Mouse (Mus musculus) limb, embryonic 13.5 days (tissue): Measurements from ENCODE around the gene Arhgap18. TPM values are rescaled to one million over a fixed set of nuclear protein-coding genes. Genes with fewer than 3 reads are reported as not detected.

Source experiments
- ATAC-seq: fragments of 200-750 bp; cut with Nextera tagmentation; 2 replicates; pipeline ENCODE4 v1.8.0; 2017; ENCODE audit warnings: low read depth, moderate number of reproducible peaks, moderate TSS enrichment; ENCODE audit not compliant: low FRiP score
- H3K27ac ChIP-seq: fragments of 300-500 bp; sonication (generic); 2 replicates; pipeline ENCODE4 v1.5.1; 2015; ENCODE audit warnings: inconsistent platforms, mild to moderate bottlenecking, moderate library complexity
- H3K27me3 ChIP-seq: fragments of 300-500 bp; sonication (generic); 2 replicates; pipeline ENCODE4 v1.6.1; 2015; ENCODE audit warnings: mild to moderate bottlenecking, inconsistent platforms
- H3K36me3 ChIP-seq: fragments of 300-500 bp; sonication (generic); 2 replicates; pipeline ENCODE4 v1.6.1; 2015; ENCODE audit warnings: inconsistent platforms, mild to moderate bottlenecking, moderate library complexity
- H3K4me1 ChIP-seq: fragments of 300-500 bp; sonication (generic); 2 replicates; pipeline ENCODE4 v1.6.1; 2015; ENCODE audit warnings: inconsistent platforms
- H3K4me2 ChIP-seq: fragments of 300-500 bp; sonication (generic); replicated peaks from 2 replicates; pipeline ENCODE4 v1.6.1; 2015; ENCODE audit warnings: inconsistent platforms, mild to moderate bottlenecking, moderate library complexity
- H3K4me3 ChIP-seq: fragments of 300-500 bp; sonication (generic); 2 replicates; pipeline ENCODE4 v1.5.1; 2015; ENCODE audit warnings: moderate library complexity, mild to moderate bottlenecking, inconsistent platforms
- H3K9ac ChIP-seq: fragments of 300-500 bp; sonication (generic); 2 replicates; pipeline ENCODE4 v1.6.1; 2015; ENCODE audit warnings: mild to moderate bottlenecking, inconsistent platforms
- H3K9me3 ChIP-seq: fragments of 300-500 bp; sonication (generic); 2 replicates; pipeline ENCODE4 v1.6.1; 2016; ENCODE audit warnings: inconsistent platforms
- WGBS: fragments of 180-500 bp; shearing (Covaris S2); methylation state at CpG from one replicate; pipeline ENCODE4 v1.1.7; 2015; 5-methylcytosine and 5-hydroxymethylcytosine counted together
- polyA plus RNA-seq: library from polyadenylated mRNA; unstranded; fragments of >200 nt; fragmentation: Nextera tagmentation; extraction: Ambion mirVana; gene quantifications from 2 replicates; pipeline ENCODE4 v1.2.1, GENCODE M21; 2015

Gene Arhgap18
- polyA plus RNA-seq, 1 experiment from 2014 or later: 23.7 TPM

- H3K27me3 ChIP-seq: no peaks in the 10 kb centered on the region
- no peak overlapping the region for H3K4me3 ChIP-seq
- H3K9me3 ChIP-seq: no peaks in the 10 kb centered on the region
- H3K27ac ChIP-seq: no peak overlapping the region
- H3K9ac ChIP-seq: no peak overlapping the region
- WGBS: 95% methylated on average over 8 of the region's 8 CpGs
- H3K4me1 ChIP-seq: no peaks in the 10 kb centered on the region
- no peak for ATAC-seq
- H3K4me2 ChIP-seq: no peak overlapping the region
- no peaks in the 10 kb centered on the region for H3K36me3 ChIP-seq
Measured at GRCm38 (mm10) chr10:26815646-26816045, 62.4 kb downstream of the Arhgap18 start.

GRCm38 (mm10) chr10:26820326-26820725 lies 67.1 kb downstream of the Arhgap18 start:
- Histone ChIP-seq H3K4me1 (no peaks in the 10 kb centered on the region), H3K4me3 (no peak overlapping the region), H3K36me3 (no peaks in the 10 kb centered on the region), H3K27me3 (no peaks in the 10 kb centered on the region), H3K9ac (no peak overlapping the region), H3K9me3 (no peaks in the 10 kb centered on the region), H3K27ac (no peak overlapping the region), H3K4me2 (no peak overlapping the region)
- ATAC-seq: no peak

GRCm38 (mm10) chr10:26820936-26821335 lies 67.7 kb downstream of the Arhgap18 start:
- H3K36me3 ChIP-seq: no peaks in the 10 kb centered on the region
- no peak overlapping the region for H3K4me2 ChIP-seq
- no peaks in the 10 kb centered on the region for H3K27me3 ChIP-seq
- no peak overlapping the region for H3K4me3 ChIP-seq
- no peaks in the 10 kb centered on the region for H3K4me1 ChIP-seq
- no peak overlapping the region for H3K9ac ChIP-seq
- no peak overlapping the region for H3K27ac ChIP-seq
- ATAC-seq: no peak
- H3K9me3 ChIP-seq: no peaks in the 10 kb centered on the region
- WGBS: 78% methylated on average over 1 of the region's 1 CpGs

- no peaks in the 10 kb centered on the region for H3K27me3 ChIP-seq
- H3K9ac ChIP-seq: no peak overlapping the region
- H3K9me3 ChIP-seq: no peaks in the 10 kb centered on the region
- ATAC-seq: no peak
- WGBS: 81% methylated on average over 5 of the region's 5 CpGs
- no peaks in the 10 kb centered on the region; the same call in 1 of the 2 replicates for H3K4me1 ChIP-seq
- H3K4me2 ChIP-seq: no peak overlapping the region
- no peaks in the 10 kb centered on the region for H3K36me3 ChIP-seq
- H3K4me3 ChIP-seq: no peak overlapping the region
- no peak overlapping the region for H3K27ac ChIP-seq
Measured at GRCm38 (mm10) chr10:26823997-26824396, 70.8 kb downstream of the Arhgap18 start.

GRCm38 (mm10) chr10:26825246-26825889 lies 72.1 kb downstream of the Arhgap18 start:
- Histone ChIP-seq H3K9ac (no peak overlapping the region), H3K4me1 (no peaks in the 10 kb centered on the region; the same call in 1 of the 2 replicates), H3K9me3 (no peaks in the 10 kb centered on the region), H3K27me3 (no peaks in the 10 kb centered on the region), H3K4me3 (no peak overlapping the region), H3K36me3 (no peaks in the 10 kb centered on the region), H3K4me2 (no peak overlapping the region), H3K27ac (no peak overlapping the region)
- WGBS: 75% methylated on average over 8 of the region's 8 CpGs
- no peak for ATAC-seq

GRCm38 (mm10) chr10:26827315-26827714 lies 74.1 kb downstream of the Arhgap18 start:
- Histone ChIP-seq H3K27ac (no peak overlapping the region), H3K27me3 (no peaks in the 10 kb centered on the region), H3K4me2 (no peak overlapping the region), H3K36me3 (no peaks in the 10 kb centered on the region), H3K9me3 (no peaks in the 10 kb centered on the region), H3K9ac (no peak overlapping the region), H3K4me1 (no peaks in the 10 kb centered on the region; the same call in 1 of the 2 replicates), H3K4me3 (no peak overlapping the region)
- no peak for ATAC-seq
- WGBS: 37% methylated on average over 5 of the region's 5 CpGs

- Histone ChIP-seq H3K4me2 (no peak overlapping the region), H3K27me3 (no peaks in the 10 kb centered on the region), H3K27ac (no peak overlapping the region), H3K4me1 (no peaks in the 10 kb centered on the region; the same call in 1 of the 2 replicates), H3K36me3 (no peaks in the 10 kb centered on the region), H3K4me3 (no peak overlapping the region), H3K9me3 (no peaks in the 10 kb centered on the region), H3K9ac (no peak overlapping the region)
- 85% methylated on average over 9 of the region's 9 CpGs for WGBS
- ATAC-seq: no peak
Measured at GRCm38 (mm10) chr10:26828412-26829137, 75.4 kb downstream of the Arhgap18 start.

GRCm38 (mm10) chr10:26832068-26832467 lies 78.8 kb downstream of the Arhgap18 start:
- no peak for ATAC-seq
- H3K9me3 ChIP-seq: no peaks in the 10 kb centered on the region
- no peak overlapping the region for H3K9ac ChIP-seq
- H3K36me3 ChIP-seq: no peaks in the 10 kb centered on the region
- no peaks in the 10 kb centered on the region for H3K27me3 ChIP-seq
- H3K4me2 ChIP-seq: no peak overlapping the region
- H3K27ac ChIP-seq: no peak overlapping the region
- no peaks in the 10 kb centered on the region; the same call in 1 of the 2 replicates for H3K4me1 ChIP-seq
- no peak overlapping the region for H3K4me3 ChIP-seq
- 91% methylated on average over 3 of the region's 3 CpGs for WGBS

- Histone ChIP-seq H3K4me1 (no peaks in the 10 kb centered on the region), H3K27me3 (no peaks in the 10 kb centered on the region), H3K9ac (no peak overlapping the region), H3K4me3 (no peak overlapping the region), H3K27ac (no peak overlapping the region), H3K36me3 (no peaks in the 10 kb centered on the region), H3K4me2 (no peak overlapping the region), H3K9me3 (no peaks in the 10 kb centered on the region)
- ATAC-seq: no peak
- WGBS: 98% methylated on average over 3 of the region's 3 CpGs
Measured at GRCm38 (mm10) chr10:26832669-26833249, 79.5 kb downstream of the Arhgap18 start.

- Histone ChIP-seq H3K27ac (no peak overlapping the region), H3K4me1 (no peaks in the 10 kb centered on the region), H3K4me3 (no peak overlapping the region), H3K9me3 (no peaks in the 10 kb centered on the region), H3K27me3 (no peaks in the 10 kb centered on the region), H3K4me2 (no peak overlapping the region), H3K36me3 (no peaks in the 10 kb centered on the region), H3K9ac (no peak overlapping the region)
- no peak for ATAC-seq
- 69% methylated on average over 3 of the region's 3 CpGs for WGBS
Measured at GRCm38 (mm10) chr10:26833393-26833792, 80.2 kb downstream of the Arhgap18 start.

GRCm38 (mm10) chr10:26849311-26849710 lies 96.1 kb downstream of the Arhgap18 start:
- Histone ChIP-seq H3K4me2 (no peak overlapping the region), H3K36me3 (no peaks in the 10 kb centered on the region), H3K9me3 (no peaks in the 10 kb centered on the region), H3K4me3 (no peak overlapping the region), H3K27ac (no peak overlapping the region), H3K4me1 (no peaks in the 10 kb centered on the region; the same call in 1 of the 2 replicates), H3K27me3 (no peaks in the 10 kb centered on the region), H3K9ac (no peak overlapping the region)
- 79% methylated on average over 4 of the region's 4 CpGs for WGBS
- ATAC-seq: no peak

GRCm38 (mm10) chr10:26849854-26850253 lies 96.6 kb downstream of the Arhgap18 start:
- Histone ChIP-seq H3K9me3 (no peaks in the 10 kb centered on the region), H3K27me3 (no peaks in the 10 kb centered on the region), H3K27ac (no peak overlapping the region), H3K36me3 (no peaks in the 10 kb centered on the region), H3K9ac (no peak overlapping the region), H3K4me3 (no peak overlapping the region), H3K4me1 (no peaks in the 10 kb centered on the region; the same call in 1 of the 2 replicates), H3K4me2 (no peak overlapping the region)
- WGBS: 75% methylated on average over 6 of the region's 6 CpGs
- no peak for ATAC-seq
